Mouse (Mus musculus): ENCODE data around the gene Nrxn3.

GRCm38 (mm10) chr12:88924896-88925295 is 202.2 kb downstream of the Nrxn3 start:
- TF ChIP-seq CTCF (IDR thresholded peaks at IDR 0.05; ENCODE audit: extremely low read depth, insufficient read length, insufficient replicate concordance, low read depth, low read length) (no peak), POLR2A (IDR thresholded peaks at IDR 0.05; ENCODE audit: low read depth, low read length) (no peak)
